Mouse (Mus musculus) heart, adult 2 months (tissue): ENCODE data around the gene Baz2b.

Source experiments
- CTCF ChIP-seq: fragments of 200-600 bp; IDR thresholded peaks from 2 replicates; pipeline ENCODE4 v1.8.1; 2022; ENCODE audit warnings: antibody characterized with exemption, mild to moderate bottlenecking, moderate library complexity
- POLR2A ChIP-seq: fragments of 200-500 bp; IDR thresholded peaks from 2 replicates; pipeline ENCODE4 v1.6.1; 2011; ENCODE audit warnings: mild to moderate bottlenecking, low read depth, low read length, control low read depth; ENCODE audit not compliant: insufficient read depth

DNA sequence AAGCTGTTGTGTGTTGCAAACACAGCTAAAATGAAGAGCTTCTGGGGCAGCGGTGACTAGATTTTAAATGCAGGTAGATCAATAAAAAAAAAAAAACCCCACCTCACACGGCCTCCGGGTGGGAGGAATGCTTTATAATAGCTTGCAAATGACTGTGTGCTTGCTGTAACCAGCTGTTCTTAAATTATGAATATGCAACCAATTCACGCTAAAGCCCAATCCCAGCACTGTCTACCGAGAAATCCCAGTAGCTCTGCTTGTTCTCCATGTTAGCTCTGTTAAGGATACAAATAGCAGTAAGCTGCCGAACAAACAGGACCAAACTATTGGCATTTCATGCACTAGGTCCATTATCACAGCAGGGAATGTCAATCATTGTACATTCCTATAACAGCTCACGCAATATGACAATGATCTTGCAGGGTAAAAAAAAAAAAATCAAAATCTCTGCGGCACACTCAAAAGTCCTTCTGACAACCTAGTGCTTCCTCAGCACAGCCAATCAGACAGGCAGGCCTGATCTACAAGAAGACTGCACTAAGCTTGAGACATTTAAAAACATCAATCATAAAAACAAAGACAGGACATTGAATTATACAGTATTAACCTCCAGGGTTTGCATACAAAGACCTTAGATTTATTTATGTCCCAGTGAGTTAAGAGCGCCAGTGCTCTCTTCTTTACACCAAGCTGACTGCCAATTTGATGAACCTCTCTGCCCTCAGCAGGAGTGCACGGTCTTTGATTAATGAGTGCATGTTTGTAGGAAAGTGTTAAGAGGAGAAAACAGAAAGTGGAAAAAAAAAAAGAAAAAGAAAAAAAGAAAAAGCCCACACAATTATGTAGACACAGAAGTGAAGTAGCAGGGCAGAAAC, 90.7 kb downstream of the Baz2b start:
- TF ChIP-seq POLR2A (no peak), CTCF (no peak)
